Mouse (Mus musculus) forebrain, embryonic 11.5 days (tissue): ENCODE measurements around the gene Tmem201. TPM values are rescaled to one million over a fixed set of nuclear protein-coding genes. Genes with fewer than 3 reads are reported as not detected.
A peak's percentile ranks its signal among the peaks of the same experiment; 100 is the strongest.

Experiments used
- ATAC-seq: fragments of 200-750 bp; cut with Nextera tagmentation; replicated peaks from 2 replicates; pipeline ENCODE4 v1.8.0; 2017; ENCODE audit warnings: moderate TSS enrichment; ENCODE audit not compliant: low FRiP score
- DNase-seq: peaks from one replicate; pipeline ENCODE4 v3.0.0-alpha.2; 2017; ENCODE audit warnings: low spot score
- H3K27ac ChIP-seq: fragments of 300-500 bp; sonication (generic); 2 replicates; pipeline ENCODE4 v1.5.1; 2014; ENCODE audit warnings: low read depth, low read length
- H3K27me3 ChIP-seq: fragments of 300-500 bp; sonication (generic); 2 replicates; pipeline ENCODE4 v1.6.1; 2014; ENCODE audit warnings: mild to moderate bottlenecking, low read length, mixed read lengths; ENCODE audit not compliant: control insufficient read depth, insufficient read depth
- H3K36me3 ChIP-seq: fragments of 300-500 bp; sonication (generic); 2 replicates; pipeline ENCODE4 v1.6.1; 2014; ENCODE audit warnings: mild to moderate bottlenecking, low read length, moderate library complexity, mixed read lengths; ENCODE audit not compliant: control insufficient read depth, insufficient read depth
- H3K4me1 ChIP-seq: fragments of 300-500 bp; sonication (generic); replicated peaks from 2 replicates; pipeline ENCODE4 v1.6.1; 2014; ENCODE audit warnings: low read length, mixed read lengths; ENCODE audit not compliant: control insufficient read depth, insufficient read depth
- H3K4me2 ChIP-seq: fragments of 300-500 bp; sonication (generic); 2 replicates; pipeline ENCODE4 v1.6.1; 2014; ENCODE audit warnings: low read depth, mild to moderate bottlenecking, low read length, moderate library complexity, mixed read lengths; ENCODE audit not compliant: severe bottlenecking
- H3K4me3 ChIP-seq: fragments of 300-500 bp; sonication (generic); 2 replicates; pipeline ENCODE4 v1.5.1; 2014; ENCODE audit warnings: low read depth, low read length
- H3K9ac ChIP-seq: fragments of 300-500 bp; sonication (generic); 2 replicates; pipeline ENCODE4 v1.6.1; 2014; ENCODE audit warnings: low read length
- H3K9me3 ChIP-seq: fragments of 300-500 bp; sonication (generic); 2 replicates; pipeline ENCODE4 v1.6.1; 2016; ENCODE audit warnings: low read length, mixed read lengths; ENCODE audit not compliant: control insufficient read depth
- WGBS: fragments of 180-500 bp; shearing (Covaris S2); extraction: QIAGEN DNeasy Blood & Tissue Kit; methylation state at CpG from one replicate; pipeline ENCODE4 v1.1.7; 2014; 5-methylcytosine and 5-hydroxymethylcytosine counted together
- polyA plus RNA-seq: library from polyadenylated mRNA; unstranded; fragments of >200 nt; fragmentation: Nextera tagmentation; extraction: Ambion mirVana; gene quantifications from 2 replicates; pipeline ENCODE4 v1.2.1, GENCODE M21; 2014

Tmem201 gene
- polyA plus RNA-seq, 1 experiment from 2014 or later, result 25.1 TPM

GRCm38 (mm10) chr4:149674814-149675377 is 62.9 kb downstream of the Tmem201 start:
- DNase-seq (no peak), ATAC-seq (no peak)
- peaks cover 12% of the 10 kb centered on the region for H3K27me3 ChIP-seq

GRCm38 (mm10) chr4:149672747-149673146 is 65.1 kb downstream of the Tmem201 start:
- Histone ChIP-seq H3K27ac (no peak overlapping the region), H3K4me3 (no peak overlapping the region), H3K36me3 (no peaks in the 10 kb centered on the region), H3K9me3 (no peaks in the 10 kb centered on the region), H3K9ac (no peak overlapping the region), H3K27me3 (peaks cover 12% of the 10 kb centered on the region), H3K4me2 (no peak overlapping the region), H3K4me1 (peaks cover 2% of the 10 kb centered on the region; the same call in 1 of the 2 replicates)
- 93% methylated on average over 5 of the region's 5 CpGs for WGBS
- ATAC-seq (no peak), DNase-seq (no peak)

More at GRCm38 (mm10) chr4:149674814-149675377, 62.9 kb downstream of the Tmem201 start:
- H3K4me2 ChIP-seq, result peak overlapping the region; percentile 97
- H3K9me3 ChIP-seq, result no peaks in the 10 kb centered on the region
- no peak overlapping the region for H3K27ac ChIP-seq
- H3K9ac ChIP-seq, result peak overlapping the region; percentile 66
- H3K36me3 ChIP-seq, result no peaks in the 10 kb centered on the region
- H3K4me1 ChIP-seq, result peaks cover 2% of the 10 kb centered on the region; the same call in 1 of the 2 replicates
- WGBS, result 4% methylated on average over 8 of the region's 8 CpGs
- peak overlapping the region; percentile 61 for H3K4me3 ChIP-seq

- H3K27ac ChIP-seq, result no peak overlapping the region
- no peak overlapping the region for H3K4me3 ChIP-seq
- no peaks in the 10 kb centered on the region for H3K9me3 ChIP-seq
- H3K4me1 ChIP-seq, result peaks cover 2% of the 10 kb centered on the region; the same call in 1 of the 2 replicates
- 97% methylated on average over 6 of the region's 6 CpGs for WGBS
- no peak for ATAC-seq
- peaks cover 12% of the 10 kb centered on the region for H3K27me3 ChIP-seq
- H3K4me2 ChIP-seq, result no peak overlapping the region
- no peak for DNase-seq
- H3K9ac ChIP-seq, result no peak overlapping the region
- no peaks in the 10 kb centered on the region for H3K36me3 ChIP-seq
Observed at GRCm38 (mm10) chr4:149671175-149671574, 66.7 kb downstream of the Tmem201 start.

DNA sequence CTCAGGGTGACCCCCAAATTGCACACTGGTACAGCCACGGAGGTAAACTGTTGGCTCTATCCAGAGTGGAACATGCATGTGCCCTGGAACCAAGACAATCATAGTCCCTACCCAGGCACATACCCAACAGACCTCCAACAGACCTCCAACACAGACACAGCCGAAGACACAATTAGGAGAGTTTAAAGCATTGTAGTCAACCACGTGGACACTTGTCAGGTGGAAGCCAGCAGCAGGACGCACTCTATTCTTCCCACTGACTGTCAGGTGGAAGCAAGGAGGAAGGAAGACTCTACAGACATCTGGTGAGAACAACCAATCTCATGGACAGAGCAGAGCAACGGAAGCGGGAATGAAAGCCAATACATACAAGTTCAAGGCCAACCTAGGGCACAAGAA is 72.2 kb downstream of the Tmem201 start:
- Histone ChIP-seq H3K4me3 (no peak overlapping the region), H3K4me2 (no peak overlapping the region), H3K9ac (no peak overlapping the region), H3K27me3 (no peaks in the 10 kb centered on the region), H3K36me3 (no peaks in the 10 kb centered on the region), H3K27ac (no peak overlapping the region), H3K4me1 (no peaks in the 10 kb centered on the region), H3K9me3 (no peaks in the 10 kb centered on the region)
- 93% methylated on average over 6 of the region's 6 CpGs for WGBS
- DNase-seq (no peak), ATAC-seq (no peak)

Other genes starting within 250 kb of the Tmem201 start
- gene Ctnnbip1, start 219.8 kb downstream of the Tmem201 start, polyA plus RNA-seq, result 71.7 and 72.1 TPM in 2 replicates
- gene Clstn1, start 151.6 kb downstream of the Tmem201 start, polyA plus RNA-seq, result 48.1 and 48.4 TPM in 2 replicates
- 6.3 and 7.0 TPM in 2 replicates for gene Pik3cd, start 35.5 kb downstream of the Tmem201 start, polyA plus RNA-seq
- 12.0 and 12.2 TPM in 2 replicates for gene Slc25a33, start 36.2 kb upstream of the Tmem201 start, polyA plus RNA-seq
- gene Spsb1, start 217.0 kb upstream of the Tmem201 start, polyA plus RNA-seq, result 7.5 and 7.8 TPM in 2 replicates